Comparison of ENCODE assay signal across 50 mouse cellular contexts in genomic region chr7:140793541-140793940, GRCm38 (mm10). TPM values are rescaled to one million over a fixed set of nuclear protein-coding genes. Genes with fewer than 3 reads are reported as not detected.
"Had no signal": no experiment of that assay in that cellular context is flagged by ENCODE, and none has a peak within 500 bp of the region (broad histone marks: within the 10 kb centered on the region; RNA-seq: fewer than 3 reads in every experiment).

No protein-coding gene starts in this region.

- H3K27ac ChIP-seq: heart, embryonic 10.5 days; heart, embryonic 13.5 days; heart, embryonic 15.5 days; hindbrain, embryonic 10.5 days; hindbrain, embryonic 12.5 days; hindbrain, embryonic 13.5 days; hindbrain, embryonic 14.5 days; hindbrain, embryonic 15.5 days; hindbrain, postnatal 0 days; intestine, embryonic 15.5 days; kidney, embryonic 15.5 days; kidney, postnatal 0 days; layer of hippocampus, adult 2 months had no signal

- H3K36me3 ChIP-seq: heart, embryonic 10.5 days; heart, embryonic 12.5 days; heart, embryonic 13.5 days; heart, embryonic 15.5 days; hindbrain, embryonic 10.5 days; hindbrain, embryonic 12.5 days; hindbrain, embryonic 13.5 days; hindbrain, embryonic 15.5 days; intestine, embryonic 15.5 days; kidney, embryonic 15.5 days had no signal

- H3K4me1 ChIP-seq: heart, embryonic 10.5 days; heart, embryonic 12.5 days; heart, embryonic 13.5 days; heart, embryonic 15.5 days; hindbrain, embryonic 10.5 days; hindbrain, embryonic 12.5 days; hindbrain, embryonic 13.5 days; hindbrain, embryonic 15.5 days; intestine, embryonic 15.5 days; kidney, embryonic 15.5 days had no signal

- H3K9me3 ChIP-seq: heart, embryonic 10.5 days; heart, embryonic 12.5 days; heart, embryonic 13.5 days; heart, embryonic 15.5 days; hindbrain, embryonic 10.5 days; hindbrain, embryonic 12.5 days; hindbrain, embryonic 15.5 days; intestine, embryonic 15.5 days; kidney, embryonic 15.5 days had no signal

- ATAC-seq: hindbrain, embryonic 16.5 days; hindbrain, postnatal 0 days; inflammation-experienced regulatory T-cells, adult 6 months; intestine, embryonic 15.5 days; intestine, embryonic 16.5 days; intestine, postnatal 0 days had no signal

- H3K27me3 ChIP-seq: heart, embryonic 12.5 days; heart, embryonic 13.5 days; heart, embryonic 15.5 days; hindbrain, embryonic 12.5 days; hindbrain, embryonic 13.5 days; hindbrain, embryonic 15.5 days; intestine, embryonic 15.5 days; kidney, embryonic 15.5 days had no signal

- H3K4me3 ChIP-seq: heart, embryonic 10.5 days; heart, embryonic 12.5 days; heart, embryonic 13.5 days; heart, embryonic 15.5 days; hindbrain, embryonic 10.5 days; hindbrain, embryonic 12.5 days; hindbrain, embryonic 13.5 days; hindbrain, embryonic 15.5 days; intestine, embryonic 15.5 days; kidney, embryonic 15.5 days; layer of hippocampus, adult 2 months had no signal

- H3K9ac ChIP-seq: heart, embryonic 12.5 days; heart, embryonic 13.5 days; heart, embryonic 15.5 days; hindbrain, embryonic 12.5 days; hindbrain, embryonic 13.5 days; hindbrain, embryonic 14.5 days; hindbrain, embryonic 15.5 days; intestine, embryonic 15.5 days; kidney, embryonic 15.5 days had no signal

- DNase-seq: heart, postnatal 10 days; heart, postnatal 14 days; heart, postnatal 36 days; kidney, adult 11 months; kidney, adult 18-20 months; kidney, adult 2 months; kidney, adult 8-10 months; kidney, adult 9 months; kidney, postnatal 10 days; kidney, postnatal 14 days; kidney, postnatal 25 days; kidney, postnatal 36 days; kidney, postnatal 4 days; layer of hippocampus, adult 9-11 months; layer of hippocampus, postnatal 36 days had no signal

- H3K4me2 ChIP-seq: heart, embryonic 11.5 days; heart, embryonic 12.5 days; heart, embryonic 13.5 days; heart, embryonic 15.5 days; hindbrain, embryonic 12.5 days; hindbrain, embryonic 13.5 days; hindbrain, embryonic 14.5 days; hindbrain, embryonic 15.5 days; intestine, embryonic 15.5 days; kidney, embryonic 15.5 days had no signal

RNA-seq across cellular contexts. Expression of gene Syce1, which starts 5.9 kb away (rescaled TPM):
- total RNA-seq: heart, postnatal 10 days; heart, postnatal 14 days; heart, postnatal 25 days; heart, postnatal 36 days; hindbrain, postnatal 0 days; layer of hippocampus, adult 18-20 months; layer of hippocampus, adult 2 months; layer of hippocampus, postnatal 10 days; layer of hippocampus, postnatal 14 days; layer of hippocampus, postnatal 25 days had no signal
- polyA plus RNA-seq: heart, embryonic 14.5 days; inflammation-experienced regulatory T-cells, adult 6 months; kidney, postnatal 0 days; large intestine, adult 2 months had no signal

RNA-seq across cellular contexts. Expression of gene Zfp941, which starts 28.4 kb away (rescaled TPM):
- total RNA-seq: heart, postnatal 25 days had no signal

RNA-seq across cellular contexts. Expression of gene Cyp2e1, which starts 30.0 kb away (rescaled TPM):
- total RNA-seq: hematopoietic stem cell, adult 5-6 weeks; hindbrain, postnatal 0 days; layer of hippocampus, adult 18-20 months; layer of hippocampus, adult 2 months; layer of hippocampus, postnatal 10 days; layer of hippocampus, postnatal 14 days; layer of hippocampus, postnatal 25 days; layer of hippocampus, postnatal 36 days had no signal
- polyA plus RNA-seq: heart, embryonic 10.5 days; heart, embryonic 11.5 days; heart, embryonic 12.5 days; heart, embryonic 13.5 days; heart, embryonic 14.5 days; heart, embryonic 15.5 days; heart, embryonic 16.5 days; heart, postnatal 0 days; hindbrain, embryonic 10.5 days; hindbrain, embryonic 11.5 days; hindbrain, embryonic 12.5 days; hindbrain, embryonic 13.5 days; hindbrain, embryonic 14.5 days; hindbrain, embryonic 15.5 days; hindbrain, embryonic 16.5 days; hindbrain, postnatal 0 days; inflammation-experienced regulatory T-cells, adult 6 months; intestine, embryonic 14.5 days; intestine, embryonic 15.5 days; intestine, embryonic 16.5 days; intestine, postnatal 0 days had no signal

RNA-seq across cellular contexts. Expression of gene Urah, which starts 41.3 kb away (rescaled TPM):
- total RNA-seq: heart, postnatal 10 days; heart, postnatal 14 days; hematopoietic stem cell, adult 5-6 weeks had no signal
- polyA plus RNA-seq: heart, embryonic 11.5 days; heart, embryonic 14.5 days; hindbrain, embryonic 12.5 days; hindbrain, embryonic 13.5 days; hindbrain, embryonic 16.5 days; inflammation-experienced regulatory T-cells, adult 6 months had no signal

RNA-seq across cellular contexts. Expression of gene Scgb1c1, which starts 51.8 kb away (rescaled TPM):
- total RNA-seq: hematopoietic stem cell, adult 5-6 weeks; hindbrain, postnatal 0 days; layer of hippocampus, adult 18-20 months; layer of hippocampus, adult 2 months; layer of hippocampus, adult 8-10 months; layer of hippocampus, postnatal 10 days; layer of hippocampus, postnatal 14 days; layer of hippocampus, postnatal 25 days; layer of hippocampus, postnatal 36 days; left cerebral cortex, adult 18-20 months had no signal
- polyA plus RNA-seq: heart, embryonic 10.5 days; heart, embryonic 11.5 days; heart, embryonic 12.5 days; heart, embryonic 13.5 days; heart, embryonic 14.5 days; heart, embryonic 15.5 days; hindbrain, embryonic 10.5 days; hindbrain, embryonic 11.5 days; hindbrain, embryonic 12.5 days; hindbrain, embryonic 13.5 days; hindbrain, embryonic 14.5 days; hindbrain, embryonic 15.5 days; hindbrain, embryonic 16.5 days; hindbrain, postnatal 0 days; inflammation-experienced regulatory T-cells, adult 6 months; intestine, embryonic 14.5 days; intestine, embryonic 15.5 days; intestine, embryonic 16.5 days; intestine, postnatal 0 days; kidney, embryonic 14.5 days; kidney, embryonic 15.5 days; kidney, embryonic 16.5 days; kidney, postnatal 0 days; large intestine, adult 2 months had no signal
